Mouse (Mus musculus) adrenal gland (tissue): ENCODE results near the gene Homez.

Source experiments
- intact Hi-C: fragments of 180-260 bp; cut with DNase I; formaldehyde crosslinking; loops from one replicate; pipeline ENCODE4 v1.15.1; 2025
- long read RNA-seq, 2 experiments: library from polyadenylated mRNA; unstranded; transcript quantifications; one replicate each; pipeline ENCODE4 v2.0.0; 2020; ENCODE audit warnings: borderline replicate concordance in 1 of 2; ENCODE audit not compliant: insufficient replicate concordance in 1 of 2

The Homez gene
- long read RNA-seq, experiment 1, partial matches to known transcripts: 0 of 1 reads
- long read RNA-seq, experiment 1, other reads (novel, unspliced or antisense): 1 of 1 reads
- long read RNA-seq, experiment 2, full-length matches to known transcripts: 3 of 5 reads
- long read RNA-seq, experiment 2, partial matches to known transcripts: 0 of 5 reads
- long read RNA-seq, experiment 2, other reads (novel, unspliced or antisense): 2 of 5 reads

DNA sequence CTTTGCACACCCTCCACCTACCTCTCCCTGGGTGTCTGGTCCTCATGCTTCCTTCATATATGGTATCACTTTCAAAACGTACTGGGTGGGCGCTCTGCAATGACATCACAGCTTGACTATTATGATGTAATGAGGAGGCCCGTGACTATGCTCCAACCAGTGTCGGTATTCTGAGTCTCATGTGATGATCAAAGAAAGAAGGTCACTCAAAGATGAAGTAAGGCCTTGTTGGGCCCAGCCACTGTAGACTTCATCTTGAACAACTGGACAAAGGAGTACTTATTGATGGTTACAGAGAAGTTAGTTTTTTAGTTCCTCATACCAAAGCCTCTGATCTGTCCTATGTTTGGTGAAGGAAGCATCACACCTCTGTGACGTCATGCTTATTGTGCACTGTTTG lies at the start of gene Homez:
TSS of gene Homez (minus strand) at position 101 of the 400 bp plus-strand sequence.
- intact Hi-C loops: no loop called here

DNA sequence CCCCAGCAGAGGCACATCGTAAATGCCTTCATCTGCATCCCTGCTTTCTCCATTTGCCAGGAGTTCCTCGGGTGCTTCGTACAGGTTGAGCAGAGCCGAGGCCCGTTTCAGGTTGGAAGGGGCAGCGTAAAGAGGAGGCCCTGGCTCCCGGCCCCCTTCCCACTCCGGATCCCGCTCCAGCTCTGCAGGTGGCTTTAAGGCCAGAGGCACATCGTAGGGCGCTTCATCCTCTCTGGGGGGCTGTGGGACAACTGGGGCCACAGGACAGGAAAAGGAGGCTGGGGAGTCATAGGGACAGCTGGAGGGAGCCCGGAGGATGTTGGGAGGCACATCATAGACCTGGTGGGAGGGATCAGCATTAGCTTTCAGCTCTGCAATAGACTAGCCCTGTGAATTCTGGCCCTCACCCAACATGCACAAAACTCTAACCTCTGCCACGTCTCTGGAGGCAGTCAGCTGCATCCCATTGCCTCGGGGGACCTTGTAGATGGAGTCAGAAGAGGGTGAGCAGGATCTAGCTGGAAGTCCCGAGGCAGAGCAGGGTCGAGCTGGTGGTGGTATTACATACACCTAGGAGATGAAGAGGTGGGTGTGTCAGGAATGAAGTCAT lies 49.4 kb upstream of the Homez start:
- intact Hi-C loops: no loop called here

- intact Hi-C loops: no loop called here
Measured at GRCm38 (mm10) chr14:54913343-54913742, 42.6 kb upstream of the Homez start.

DNA sequence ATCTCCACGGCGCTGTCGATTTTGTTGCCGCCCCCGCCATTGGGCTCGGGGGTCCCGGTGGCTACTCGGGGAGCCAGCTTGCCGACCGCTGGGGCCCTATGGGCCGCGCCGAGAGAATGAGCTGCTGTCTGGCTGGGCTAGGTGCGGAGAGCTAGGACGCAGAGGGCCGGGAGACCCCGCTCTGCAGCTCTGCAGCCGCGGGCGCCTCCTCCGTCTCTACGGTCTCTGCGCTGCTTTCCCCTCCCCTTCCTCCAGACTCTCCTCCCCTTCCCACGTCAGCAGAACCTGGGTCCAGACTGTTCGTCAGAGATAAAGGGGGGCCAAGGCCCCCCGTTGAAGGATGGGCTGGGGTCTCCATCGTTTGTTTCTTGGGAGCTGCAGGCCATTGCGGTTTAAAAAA lies 42.1 kb upstream of the Homez start, which contains the start of gene Slc22a17:
TSS of gene Slc22a17 (minus strand) at position 247 of the 400 bp plus-strand sequence.
- intact Hi-C loops: no loop called here

DNA sequence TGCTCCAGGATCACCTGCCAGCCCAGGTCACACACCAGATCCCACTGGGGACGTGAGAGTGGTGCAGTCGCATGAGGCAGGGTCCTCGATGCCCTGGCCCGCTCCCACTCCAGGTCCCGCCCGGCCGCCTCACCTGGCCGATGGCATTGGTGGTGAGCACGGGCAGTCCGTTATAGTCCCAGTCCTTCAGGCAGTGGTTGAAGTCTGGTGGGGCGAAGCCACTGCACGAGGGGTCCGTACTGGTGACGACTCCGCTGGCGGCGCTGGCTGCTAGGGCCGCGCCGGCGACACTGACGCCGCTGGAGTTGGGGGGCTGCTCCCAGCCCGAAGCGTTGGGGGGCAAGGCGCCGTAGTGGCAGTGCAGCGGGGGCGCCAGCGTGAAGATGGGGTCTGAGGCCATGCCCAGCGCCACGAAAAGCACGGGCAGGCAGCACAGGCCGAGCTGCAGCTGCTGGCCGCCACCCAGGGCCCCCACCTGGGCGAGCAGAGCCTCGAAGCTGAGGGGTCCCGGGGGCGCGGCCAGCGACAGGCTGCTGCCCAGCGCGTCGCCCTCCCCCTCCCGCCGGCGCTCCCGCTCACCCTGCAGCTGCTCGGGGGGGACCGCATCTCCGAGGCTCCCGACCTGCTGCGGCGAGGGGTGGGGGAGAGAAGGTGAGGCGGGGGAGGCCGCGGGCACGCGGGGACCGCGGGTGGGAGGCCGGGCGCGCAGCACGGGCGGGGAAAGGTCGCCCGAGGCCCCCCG lies 41.5 kb upstream of the Homez start:
- intact Hi-C loops: no loop called here

- intact Hi-C loops: no loop called here
Measured at GRCm38 (mm10) chr14:54908682-54909081, 37.9 kb upstream of the Homez start.

DNA sequence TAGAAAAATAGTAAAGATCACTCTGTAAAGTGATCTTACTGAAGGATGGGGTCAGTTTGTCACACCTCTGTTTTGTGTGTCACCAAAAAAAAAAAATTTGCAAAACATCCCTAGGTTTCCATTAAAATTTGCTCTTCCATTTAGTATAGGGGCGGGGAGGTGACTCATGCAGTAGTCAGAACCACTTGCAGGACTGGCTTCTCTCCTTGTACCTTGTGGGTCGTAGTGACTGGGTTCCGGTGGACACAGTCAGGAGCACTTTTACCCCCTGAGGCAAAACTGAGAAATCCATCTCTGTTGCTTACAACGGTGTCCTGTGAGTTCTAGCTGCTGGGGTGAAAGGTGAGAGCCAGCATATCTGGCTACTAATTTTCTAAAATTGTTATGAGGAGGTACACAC lies 32.9 kb upstream of the Homez start:
- intact Hi-C loops: no loop called here

- intact Hi-C loops: loop anchor here (2.0 kb wide), 1 partner anchor 40 kb away; no protein-coding TSS in a partner anchor
Measured at GRCm38 (mm10) chr14:54900383-54900782, 29.6 kb upstream of the Homez start.

DNA sequence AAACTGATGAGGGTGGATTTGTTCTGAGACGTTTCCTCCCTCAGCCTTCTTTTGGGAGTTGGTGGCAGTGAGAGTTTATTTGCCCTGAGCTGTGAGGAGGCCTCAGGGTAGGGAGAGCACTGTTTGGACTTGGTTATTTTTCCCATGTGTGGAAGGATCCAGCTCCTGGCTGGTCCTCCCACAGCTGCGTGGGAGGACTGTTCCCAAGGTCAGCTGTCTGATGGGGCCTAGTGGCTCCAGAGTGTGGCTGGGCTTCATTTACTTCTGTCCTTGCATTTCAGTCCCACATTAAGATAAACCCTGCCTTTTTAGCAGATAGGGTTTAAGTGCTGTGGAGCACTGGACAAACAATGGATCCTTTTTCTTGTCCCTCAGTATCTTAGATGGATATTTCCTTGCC lies 26.7 kb upstream of the Homez start:
- intact Hi-C loops: loop anchor here (10.0 kb wide), 1 partner anchor 197 kb away; the partner anchor contains the start of genes Thtpa and Zfhx2

GRCm38 (mm10) chr14:54894296-54895151 lies 23.8 kb upstream of the Homez start:
- intact Hi-C loops: loop anchor here (2.0 to 10.0 kb wide), 2 partner anchors 120 to 200 kb away; partner anchors contain the start of genes Ngdn, Thtpa and Zfhx2

GRCm38 (mm10) chr14:54893651-54894181 lies 23.0 kb upstream of the Homez start:
- intact Hi-C loops: loop anchor here (2.0 to 10.0 kb wide), 2 partner anchors 121 to 201 kb away; partner anchors contain the start of genes Ngdn, Thtpa and Zfhx2

- intact Hi-C loops: loop anchor here (10.0 kb wide), 1 partner anchor 203 kb away; the partner anchor contains the start of genes Thtpa and Zfhx2
Measured at GRCm38 (mm10) chr14:54892200-54892599, 21.4 kb upstream of the Homez start, which contains the start of gene Pabpn1. Gene Pabpn1 (plus strand): TSS chr14:54892500.

DNA sequence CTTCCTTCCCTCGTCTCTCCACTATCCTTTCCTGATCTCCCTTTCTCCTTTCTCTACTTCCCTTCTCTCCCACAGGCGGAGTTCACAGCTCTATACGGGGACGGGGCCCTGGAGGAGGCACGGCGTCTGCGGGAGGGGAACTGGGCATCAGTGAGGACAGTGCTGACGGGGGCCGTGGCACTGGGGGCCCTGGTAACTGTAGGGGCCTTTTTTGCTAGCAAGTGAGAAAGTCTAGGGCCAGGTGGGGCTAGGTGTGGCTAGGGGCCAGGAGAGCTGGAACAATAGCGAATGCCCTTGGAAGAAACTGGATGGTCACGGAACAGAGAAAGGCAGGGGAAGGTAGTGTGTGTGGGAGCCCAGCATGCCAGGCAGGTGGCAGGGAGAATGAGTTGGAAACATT lies 14.5 kb upstream of the Homez start:
- intact Hi-C loops: no loop called here

- intact Hi-C loops: no loop called here
Measured at GRCm38 (mm10) chr14:54884022-54884712, 13.4 kb upstream of the Homez start.

GRCm38 (mm10) chr14:54883154-54884021 lies 12.6 kb upstream of the Homez start, which contains the start of the genes Bcl2l2 and Gm20521:
Gene Bcl2l2 (plus strand): TSS chr14:54883377.
Gene Gm20521 (plus strand): TSS chr14:54883441.
- intact Hi-C loops: no loop called here

- intact Hi-C loops: no loop called here
Measured at GRCm38 (mm10) chr14:54877048-54877715, 6.4 kb upstream of the Homez start, which contains the start of gene Ppp1r3e. Gene Ppp1r3e (minus strand): TSS chr14:54877550.

DNA sequence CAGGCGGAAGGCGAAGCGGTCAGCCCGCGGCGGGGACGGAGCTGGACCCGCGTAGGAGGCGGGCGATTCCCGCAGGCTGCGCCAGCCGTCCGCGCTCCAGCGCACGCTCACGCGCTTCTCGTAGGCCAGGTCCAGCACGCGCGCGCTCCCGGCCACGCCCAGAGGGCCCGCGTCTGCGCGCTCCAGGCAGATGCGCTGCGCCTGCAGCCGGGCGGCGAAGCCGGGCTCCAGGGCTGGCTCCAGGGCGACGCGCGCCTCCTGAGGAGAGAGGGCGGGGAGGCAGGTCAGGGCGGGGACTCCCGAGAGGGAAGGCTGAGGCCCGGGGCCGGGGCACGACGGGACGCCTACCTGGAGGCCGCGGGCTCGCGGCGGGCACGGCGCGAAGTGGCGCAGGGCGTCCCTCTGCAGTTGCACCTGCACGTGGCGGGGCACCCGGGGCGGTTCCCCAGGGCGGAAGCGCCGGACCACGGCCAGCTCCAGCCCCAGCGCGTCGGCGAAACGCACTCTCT lies 5.8 kb upstream of the Homez start:
- intact Hi-C loops: no loop called here
